Mouse (Mus musculus): ENCODE measurements around the gene Bspry.

DNA sequence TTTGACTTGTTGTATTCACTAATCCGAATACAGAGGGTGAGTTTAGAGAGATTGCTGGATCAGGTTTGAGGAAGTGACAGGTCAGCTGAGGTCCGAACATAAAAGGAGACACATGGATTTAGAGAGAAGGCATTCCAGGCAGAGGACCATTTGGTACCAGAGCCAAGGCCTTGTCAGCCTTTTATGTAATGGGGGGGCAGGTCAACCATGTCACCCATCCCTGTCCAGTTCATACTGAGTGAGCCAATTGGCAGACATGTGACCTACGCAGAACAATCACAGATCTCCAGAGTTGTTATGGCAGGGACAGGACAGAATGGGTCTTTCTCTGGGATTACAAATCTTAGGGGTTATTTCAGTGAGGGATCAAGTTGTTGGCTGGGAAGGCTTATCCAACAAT lies 26.1 kb downstream of the Bspry start:
- TF ChIP-seq CTCF (IDR thresholded peaks at IDR 0.05; ENCODE audit: low read depth, low read length), result no peak
- TF ChIP-seq GATA1 (IDR thresholded peaks at IDR 0.05; ENCODE audit: borderline replicate concordance, low read length), result no peak
- TF ChIP-seq TAL1 (conservative IDR thresholded peaks at IDR 0.05; ENCODE audit: low read depth, low read length), result no peak
- no peak for TF ChIP-seq POLR2AphosphoS5 (IDR thresholded peaks at IDR 0.05; ENCODE audit: insufficient replicate concordance, low read depth, low read length)
- no peak for TF ChIP-seq GATA2 (IDR thresholded peaks at IDR 0.05; ENCODE audit: borderline replicate concordance, low read depth, low read length)
